Mouse (Mus musculus) heart, postnatal 25 days (tissue): ENCODE measurements around the gene Cblb. TPM values are rescaled to one million over a fixed set of nuclear protein-coding genes. Genes with fewer than 3 reads are reported as not detected.

Experiments
- DNase-seq: peaks from one replicate; pipeline ENCODE4 v3.0.0; 2022; ENCODE audit warnings: low spot score
- intact Hi-C: fragments of 180-260 bp; cut with DNase I; formaldehyde crosslinking; loops from one replicate; pipeline ENCODE4 v1.15.1; 2025
- total RNA-seq, 2 experiments: library from RNA; stranded (reverse); gene quantifications; 2 replicates each; pipeline ENCODE4 v1.2.3; 2021

The Cblb gene
- total RNA-seq, 2 experiments from 2014 or later, result 14.2 to 16.1 TPM

- intact Hi-C loops, result no loop called here
- DNase-seq, result no peak
Observed at GRCm38 (mm10) chr16:52159958-52160504, 129.0 kb downstream of the Cblb start.

DNA sequence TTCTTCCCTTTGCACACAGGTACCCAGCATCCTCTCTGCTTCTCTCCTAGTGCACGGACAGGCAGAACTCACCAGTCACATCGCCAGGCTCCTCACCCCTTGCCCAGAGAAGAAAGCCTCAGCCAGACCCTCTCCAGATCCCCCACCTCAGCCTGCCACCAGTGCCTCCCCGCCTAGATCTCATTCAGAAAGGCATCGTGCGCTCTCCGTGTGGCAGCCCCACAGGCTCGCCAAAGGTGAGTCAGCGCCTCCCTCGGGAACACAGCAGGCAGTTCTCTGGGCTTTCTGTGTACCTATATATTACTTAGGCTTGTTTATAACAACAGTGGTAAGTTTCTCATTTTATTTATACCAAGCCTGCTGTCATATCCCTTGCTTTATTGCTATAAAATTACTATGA lies 133.2 kb downstream of the Cblb start:
- DNase-seq, result no peak
- intact Hi-C loops, result no loop called here

DNA sequence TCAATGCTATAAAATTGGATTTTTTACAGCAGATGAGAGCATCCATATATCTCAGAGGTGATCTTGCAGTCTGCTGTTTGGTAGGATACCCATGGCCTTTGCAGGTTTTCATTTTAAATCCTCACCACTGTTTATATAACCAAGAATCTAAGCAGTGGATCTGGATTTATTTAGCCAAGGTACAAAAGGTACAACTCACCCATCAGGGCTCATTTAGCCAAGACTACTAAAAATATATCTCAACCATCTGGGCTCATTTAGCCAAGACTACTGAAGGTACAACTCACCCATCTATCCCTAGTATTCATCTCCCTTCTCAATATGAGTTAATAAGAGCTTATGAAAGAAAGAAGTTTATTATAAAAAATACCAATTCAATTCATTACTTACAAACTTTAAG lies 142.2 kb downstream of the Cblb start:
- intact Hi-C loops, result no loop called here
- DNase-seq, result no peak

GRCm38 (mm10) chr16:52179839-52180238 lies 148.8 kb downstream of the Cblb start:
- intact Hi-C loops, result loop anchor here (5.0 to 10.0 kb wide), 3 partner anchors 148 to 865 kb away; partner anchors contain the start of gene Cblb
- no peak for DNase-seq

DNA sequence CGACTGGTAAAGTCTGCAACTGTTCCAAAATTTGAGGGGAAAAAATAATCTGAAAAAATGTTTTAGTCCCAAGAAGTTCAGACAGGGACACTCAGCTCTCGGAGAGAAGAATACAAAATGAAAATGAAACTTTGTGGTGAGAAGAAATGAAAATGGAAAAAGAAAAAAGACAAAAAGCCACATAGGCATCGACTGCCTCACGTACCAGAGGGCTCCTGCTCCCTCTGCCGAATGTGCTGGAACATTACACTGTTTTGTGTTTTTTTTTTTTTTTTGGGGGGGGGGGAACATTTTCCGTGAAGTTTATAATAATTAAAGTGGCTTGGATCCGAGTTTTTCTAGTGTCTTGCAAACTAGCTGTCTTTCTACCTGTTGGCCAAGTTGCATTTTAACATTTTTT lies 151.0 kb downstream of the Cblb start:
- no peak for DNase-seq

GRCm38 (mm10) chr16:52184350-52184749 lies 153.3 kb downstream of the Cblb start:
- intact Hi-C loops, result loop anchor here (5.0 to 10.0 kb wide), 3 partner anchors 152 to 870 kb away; partner anchors contain the start of gene Cblb

More for the DNA sequence above, 151.0 kb downstream of the Cblb start:
- intact Hi-C loops, result loop anchor here (5.0 to 10.0 kb wide), 3 partner anchors 150 to 867 kb away; partner anchors contain the start of gene Cblb

GRCm38 (mm10) chr16:52186731-52187130 lies 155.7 kb downstream of the Cblb start:
- no peak for DNase-seq
- intact Hi-C loops, result loop anchor here (10.0 kb wide), 2 partner anchors 422 to 872 kb away; no protein-coding TSS in a partner anchor

More at GRCm38 (mm10) chr16:52184350-52184749, 153.3 kb downstream of the Cblb start:
- DNase-seq, result no peak

GRCm38 (mm10) chr16:52189103-52189502 lies 158.1 kb downstream of the Cblb start:
- no peak for DNase-seq
- intact Hi-C loops, result loop anchor here (10.0 kb wide), 2 partner anchors 424 to 874 kb away; no protein-coding TSS in a partner anchor

GRCm38 (mm10) chr16:52190714-52191113 lies 159.7 kb downstream of the Cblb start:
- DNase-seq, result no peak
- intact Hi-C loops, result no loop called here

- DNase-seq, result no peak
- intact Hi-C loops, result no loop called here
Observed at GRCm38 (mm10) chr16:52194040-52194439, 163.0 kb downstream of the Cblb start.

DNA sequence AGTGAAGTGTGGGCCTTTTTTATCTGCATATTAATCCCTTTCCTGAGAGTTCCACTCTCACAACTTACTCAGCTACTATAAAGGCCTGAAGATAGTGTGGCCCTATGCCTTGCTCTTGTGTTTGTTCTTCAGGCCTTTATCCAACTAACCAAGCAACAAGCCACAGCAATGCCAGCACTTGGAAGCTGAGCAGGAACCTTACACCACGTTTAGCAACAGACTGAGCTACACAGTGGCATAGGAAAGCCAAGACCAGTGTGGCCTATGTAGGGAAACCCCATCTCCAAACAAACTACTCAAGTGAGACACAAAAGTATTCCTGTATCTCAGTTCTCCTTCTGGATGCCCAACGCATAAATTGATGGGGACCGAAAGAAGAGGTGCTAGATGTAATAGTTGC lies 163.8 kb downstream of the Cblb start:
- DNase-seq, result no peak

GRCm38 (mm10) chr16:52200107-52200506 lies 169.1 kb downstream of the Cblb start:
- intact Hi-C loops, result no loop called here
- DNase-seq, result no peak

More for the DNA sequence above, 163.8 kb downstream of the Cblb start:
- intact Hi-C loops, result no loop called here

GRCm38 (mm10) chr16:52210844-52211606 lies 180.0 kb downstream of the Cblb start:
- intact Hi-C loops, result no loop called here
- no peak for DNase-seq

DNA sequence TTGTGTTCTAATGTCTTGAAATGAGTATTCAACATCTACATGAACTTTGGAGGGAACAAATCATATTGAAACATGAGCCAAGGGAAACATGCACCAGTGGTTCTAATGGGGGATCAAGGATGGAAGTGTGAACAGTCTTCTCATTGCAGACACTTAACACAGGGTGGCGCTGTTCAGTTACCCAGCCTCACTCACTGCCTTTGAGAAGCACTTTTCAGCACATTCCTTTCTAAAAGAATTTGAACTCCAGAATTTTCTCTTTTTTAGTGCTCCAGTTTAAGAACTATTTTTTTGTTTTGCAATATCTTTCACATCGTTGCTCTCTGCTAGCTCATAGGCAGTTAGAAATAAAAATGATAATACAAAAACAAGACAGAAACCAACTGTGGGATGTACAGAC lies 188.0 kb downstream of the Cblb start:
- no peak for DNase-seq
- intact Hi-C loops, result no loop called here

- DNase-seq, result no peak
- intact Hi-C loops, result no loop called here
Observed at GRCm38 (mm10) chr16:52222896-52223295, 191.9 kb downstream of the Cblb start.

GRCm38 (mm10) chr16:52229446-52229845 lies 198.4 kb downstream of the Cblb start:
- intact Hi-C loops, result no loop called here
- no peak for DNase-seq

GRCm38 (mm10) chr16:52229930-52230329 lies 198.9 kb downstream of the Cblb start:
- intact Hi-C loops, result no loop called here

GRCm38 (mm10) chr16:52242144-52242543 lies 211.1 kb downstream of the Cblb start:
- intact Hi-C loops, result no loop called here
- DNase-seq, result no peak

More at GRCm38 (mm10) chr16:52229930-52230329, 198.9 kb downstream of the Cblb start:
- no peak for DNase-seq

DNA sequence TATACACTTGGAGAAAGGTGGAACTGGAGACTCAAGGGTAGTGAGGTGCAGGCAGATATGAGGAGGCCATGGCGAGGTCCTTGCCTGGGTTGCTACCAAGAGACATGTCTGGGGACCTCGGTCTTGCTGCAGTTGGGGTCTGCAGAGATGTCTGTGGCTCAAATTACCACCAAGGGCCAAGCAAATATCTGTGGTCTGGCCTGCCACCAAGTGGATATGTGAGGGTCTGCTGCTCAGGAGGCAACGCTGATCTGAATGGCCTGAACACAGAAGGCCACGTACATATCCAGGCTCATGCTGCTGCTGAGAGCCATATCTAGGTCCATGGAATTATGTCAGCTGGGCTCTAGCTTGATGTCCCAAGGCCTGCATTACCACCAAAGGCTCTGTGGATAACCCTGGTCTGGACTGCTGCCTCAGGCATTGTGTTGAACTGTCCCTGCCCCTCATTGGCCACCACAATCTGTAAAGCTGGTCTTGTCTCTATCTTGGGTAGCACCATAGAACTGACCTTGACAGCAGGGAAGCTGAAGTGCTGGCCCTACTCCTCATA lies 212.5 kb downstream of the Cblb start:
- intact Hi-C loops, result no loop called here
- no peak for DNase-seq

DNA sequence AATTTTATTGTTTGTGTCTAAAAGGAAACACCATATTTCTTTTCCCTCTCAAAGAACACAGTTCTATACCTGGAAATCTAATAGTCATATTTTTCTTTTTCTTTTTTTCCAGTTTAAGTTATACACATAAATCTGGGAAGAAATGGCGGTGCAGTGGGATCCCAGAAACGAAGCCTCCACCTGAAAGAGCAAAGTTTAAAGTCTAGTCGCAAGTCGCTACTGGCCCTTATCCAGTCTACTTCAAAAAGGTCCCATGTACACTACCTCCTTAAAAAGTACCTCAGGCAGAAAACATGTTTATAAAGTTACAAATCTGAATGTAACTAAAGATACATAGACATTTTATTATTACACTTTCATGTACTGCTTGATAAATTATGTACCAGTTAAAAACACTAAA lies 219.2 kb downstream of the Cblb start:
- intact Hi-C loops, result no loop called here
- DNase-seq, result no peak

DNA sequence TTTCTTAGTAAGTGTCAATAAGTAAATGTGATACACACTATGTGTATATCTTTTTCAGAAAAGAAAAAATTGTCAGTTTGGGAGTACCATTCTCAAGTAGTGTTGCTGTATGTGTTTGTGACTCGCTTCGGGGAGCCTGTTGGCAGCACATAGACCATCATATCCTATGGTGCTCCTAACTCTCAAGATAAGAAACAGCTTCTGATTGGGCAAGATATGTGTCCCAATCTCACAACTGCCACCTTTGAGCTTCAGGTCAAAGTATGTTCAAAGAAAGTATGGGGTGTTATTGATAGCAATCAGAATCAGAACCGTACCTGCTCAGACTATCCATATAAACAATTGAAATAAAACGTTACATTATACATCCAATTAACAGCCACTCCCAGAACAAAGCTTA lies 219.9 kb downstream of the Cblb start:
- no peak for DNase-seq
- intact Hi-C loops, result no loop called here
